9 mouse cellular contexts compared by ENCODE assay signal in genomic region chr1:188660339-188660738, GRCm38 (mm10).
DNase-seq lines count a peak whose midpoint lies in the region; ATAC-seq lines count a peak whose summit lies in the region.
"Had no signal": no experiment of that assay in that cellular context is flagged by ENCODE, and none has a peak within 500 bp of the region (broad histone marks: within the 10 kb centered on the region; RNA-seq: fewer than 3 reads in every experiment).

No protein-coding gene starts in this region.

- WGBS in embryonic facial prominence, embryonic 11.5 days = 4% methylated on average over 3 of the region's 3 CpGs
- 1% methylated on average over 3 of the region's 3 CpGs for WGBS in hindbrain, embryonic 14.5 days
- WGBS in midbrain, embryonic 15.5 days = 1% methylated on average over 3 of the region's 3 CpGs

- no peaks in the 10 kb centered on the region for H3K9me3 ChIP-seq in embryonic facial prominence, embryonic 11.5 days (replicated peaks; ENCODE audit: control insufficient read depth, low read length)
- no peaks in the 10 kb centered on the region for H3K9me3 ChIP-seq in hindbrain, embryonic 14.5 days (ENCODE audit: control insufficient read depth, low read length)
- no peaks in the 10 kb centered on the region for H3K9me3 ChIP-seq in midbrain, embryonic 15.5 days

- no peaks in the 10 kb centered on the region; the same call in none of the 2 replicates for H3K4me1 ChIP-seq in embryonic facial prominence, embryonic 11.5 days (ENCODE audit: control insufficient read depth, insufficient read depth, low read length)
- H3K4me1 ChIP-seq in hindbrain, embryonic 14.5 days (replicated peaks; ENCODE audit: control insufficient read depth, insufficient read depth, low read length) = peaks cover 15% of the 10 kb centered on the region
- peaks cover 33% of the 10 kb centered on the region for H3K4me1 ChIP-seq in midbrain, embryonic 15.5 days

- no peaks in the 10 kb centered on the region for H3K36me3 ChIP-seq in embryonic facial prominence, embryonic 11.5 days (replicated peaks; ENCODE audit: control insufficient read depth, insufficient read depth, low read depth, low read length)
- no peaks in the 10 kb centered on the region for H3K36me3 ChIP-seq in hindbrain, embryonic 14.5 days (replicated peaks; ENCODE audit: control insufficient read depth, insufficient read depth)
- H3K36me3 ChIP-seq in midbrain, embryonic 15.5 days (replicated peaks) = no peaks in the 10 kb centered on the region

- DNase-seq in heart, adult 11 months = peak; percentile 85
- DNase-seq in heart, adult 9 months (ENCODE audit: low spot score in 2 of 2) = no peak
- peak; percentile 62 for DNase-seq in embryonic facial prominence, embryonic 11.5 days (ENCODE audit: low spot score)
- no peak for DNase-seq in hindbrain, embryonic 14.5 days (ENCODE audit: low spot score)
- no peak for DNase-seq in thymus, postnatal 14 days
- no peak for DNase-seq in urinary bladder, postnatal 10 days (ENCODE audit: low spot score)
- no peak for DNase-seq in left cerebral cortex, postnatal 4 days

- 0 out of 2 replicates have a peak overlapping the region, but pooled peaks have one; percentile 0 for H3K4me3 ChIP-seq in embryonic facial prominence, embryonic 11.5 days (ENCODE audit: low read depth, low read length)
- no peak overlapping the region for H3K4me3 ChIP-seq in hindbrain, embryonic 14.5 days (replicated peaks; ENCODE audit: low read length)
- peak overlapping the region; percentile 10 for H3K4me3 ChIP-seq in midbrain, embryonic 15.5 days

- H3K27ac ChIP-seq in embryonic facial prominence, embryonic 11.5 days (replicated peaks; ENCODE audit: low read depth, low read length) = no peak overlapping the region
- 0 out of 2 replicates have a peak overlapping the region, but pooled peaks have one; percentile 4 for H3K27ac ChIP-seq in hindbrain, embryonic 14.5 days
- no peak overlapping the region; the same call in 1 of the 2 replicates for H3K27ac ChIP-seq in midbrain, embryonic 15.5 days
- H3K27ac ChIP-seq: macrophage had no signal

- no peaks in the 10 kb centered on the region for H3K27me3 ChIP-seq in embryonic facial prominence, embryonic 11.5 days (ENCODE audit: control insufficient read depth, insufficient read depth, low read length)
- no peaks in the 10 kb centered on the region; the same call in 1 of the 2 replicates for H3K27me3 ChIP-seq in hindbrain, embryonic 14.5 days (ENCODE audit: control insufficient read depth, insufficient read depth, low read length)
- H3K27me3 ChIP-seq in midbrain, embryonic 15.5 days (replicated peaks) = no peaks in the 10 kb centered on the region

- ATAC-seq in embryonic facial prominence, embryonic 11.5 days (replicated peaks; ENCODE audit: insufficient number of reproducible peaks, low FRiP score, low TSS enrichment, low read depth) = peak; percentile 77
- ATAC-seq in hindbrain, embryonic 14.5 days (ENCODE audit: low FRiP score) = peak; percentile 51; the same call in 1 of the 2 replicates
- ATAC-seq in midbrain, embryonic 15.5 days (replicated peaks) = peak; percentile 76

- H3K4me2 ChIP-seq in embryonic facial prominence, embryonic 11.5 days (ENCODE audit: low read depth, low read length) = peak overlapping the region; percentile 26; the same call in 1 of the 2 replicates
- peak overlapping the region; percentile 41 for H3K4me2 ChIP-seq in hindbrain, embryonic 14.5 days (replicated peaks)
- H3K4me2 ChIP-seq in midbrain, embryonic 15.5 days = peak overlapping the region; percentile 42

- no peak overlapping the region for H3K9ac ChIP-seq in embryonic facial prominence, embryonic 11.5 days (replicated peaks; ENCODE audit: low read length)
- no peak overlapping the region for H3K9ac ChIP-seq in hindbrain, embryonic 14.5 days
- H3K9ac ChIP-seq in midbrain, embryonic 15.5 days = no peak overlapping the region

- intact Hi-C loops in left cerebral cortex, postnatal 4 days (cut with DNase I) = no loop called here

Comparison
In these comparisons a context has a peak if more than half of its experiments do, and no peak if none do; other contexts are left out.
1. DNase-seq: peak in heart, adult 11 months (single experiment) and embryonic facial prominence, embryonic 11.5 days (single experiment); none in heart, adult 9 months (0 of 2), hindbrain, embryonic 14.5 days (single experiment), thymus, postnatal 14 days (single experiment), urinary bladder, postnatal 10 days (single experiment) and left cerebral cortex, postnatal 4 days (single experiment).
2. Peak in every context shown above with its lines, with median percentiles within 50 percentile points of each other: ATAC-seq and H3K4me2 ChIP-seq.